Comparison of ENCODE assay signal across 1 mouse cellular context in genomic region chr10:75893089-75893750, GRCm38 (mm10).
TF ChIP-seq lines count a peak whose summit lies in the region.

Derl3 (plus strand) TSS chr10:75893413.

TF ChIP-seq in CH12.LX, 34 proteins besides CTCF, POLR2A, EP300 and RAD21 (continued from another document):
- TF ChIP-seq TBP (conservative IDR thresholded peaks at IDR 0.05; ENCODE audit: low read depth, low read length) = no peak
- TF ChIP-seq JUND (conservative IDR thresholded peaks at IDR 0.05; ENCODE audit: low read depth, low read length) = no peak
- TF ChIP-seq MAZ (IDR thresholded peaks at IDR 0.05; ENCODE audit: low read depth, low read length) = peak; percentile 38; the same call in 1 of the 2 replicates
- TF ChIP-seq USF1 (IDR thresholded peaks at IDR 0.05; ENCODE audit: low read depth, low read length) = peak; percentile 78
- no peak for TF ChIP-seq UBTF (IDR thresholded peaks at IDR 0.05; ENCODE audit: low read depth, low read length)
- TF ChIP-seq POLR2AphosphoS2 (IDR thresholded peaks at IDR 0.05; ENCODE audit: low read depth, low read length) = no peak; the same call in none of the 2 replicates
- TF ChIP-seq BHLHE40 (IDR thresholded peaks at IDR 0.05; ENCODE audit: low read depth, low read length) = peak; percentile 62
- no peak for TF ChIP-seq ZKSCAN1 (IDR thresholded peaks at IDR 0.05; ENCODE audit: borderline replicate concordance, low read depth, low read length)
